Mouse (Mus musculus) midbrain, embryonic 12.5 days (tissue): ENCODE results near the gene Opcml. TPM values are rescaled to one million over a fixed set of nuclear protein-coding genes. Genes with fewer than 3 reads are reported as not detected.

ENCODE experiments used
- ATAC-seq: fragments of 200-750 bp; cut with Nextera tagmentation; 2 replicates; pipeline ENCODE4 v1.8.0; 2017; ENCODE audit warnings: low read depth, moderate TSS enrichment, moderate library complexity; ENCODE audit not compliant: low FRiP score
- H3K27ac ChIP-seq: fragments of 300-500 bp; sonication (generic); replicated peaks from 2 replicates; pipeline ENCODE4 v1.5.1; 2016; ENCODE audit warnings: mild to moderate bottlenecking
- H3K27me3 ChIP-seq: fragments of 300-500 bp; sonication (generic); 2 replicates; pipeline ENCODE4 v1.6.1; 2016; ENCODE audit warnings: mild to moderate bottlenecking
- H3K36me3 ChIP-seq: fragments of 300-500 bp; sonication (generic); 2 replicates; pipeline ENCODE4 v1.6.1; 2016
- H3K4me1 ChIP-seq: fragments of 300-500 bp; sonication (generic); 2 replicates; pipeline ENCODE4 v1.6.1; 2016
- H3K4me2 ChIP-seq: fragments of 300-500 bp; sonication (generic); replicated peaks from 2 replicates; pipeline ENCODE4 v1.6.1; 2016; ENCODE audit warnings: mild to moderate bottlenecking, moderate library complexity
- H3K4me3 ChIP-seq: fragments of 300-500 bp; sonication (generic); 2 replicates; pipeline ENCODE4 v1.5.1; 2016; ENCODE audit warnings: mild to moderate bottlenecking
- H3K9ac ChIP-seq: fragments of 300-500 bp; sonication (generic); replicated peaks from 2 replicates; pipeline ENCODE4 v1.6.1; 2016; ENCODE audit warnings: mild to moderate bottlenecking, moderate library complexity
- H3K9me3 ChIP-seq: fragments of 300-500 bp; sonication (generic); 2 replicates; pipeline ENCODE4 v1.6.1; 2016; ENCODE audit warnings: mild to moderate bottlenecking
- WGBS: fragments of 180-500 bp; shearing (Covaris S2); methylation state at CpG from one replicate; pipeline ENCODE4 v1.1.7; 2016; 5-methylcytosine and 5-hydroxymethylcytosine counted together
- microRNA-seq: library from miRNA; unstranded; fragments of <30 nt; microRNA quantifications from one replicate; pipeline ENCODE4, GENCODE M21; 2017
- polyA plus RNA-seq: library from polyadenylated mRNA; unstranded; fragments of >200 nt; fragmentation: Nextera tagmentation; extraction: Ambion mirVana; gene quantifications from 2 replicates; pipeline ENCODE4 v1.2.1, GENCODE M21; 2016

The Opcml gene
- polyA plus RNA-seq, 1 experiment from 2014 or later, result 7.0 TPM

DNA sequence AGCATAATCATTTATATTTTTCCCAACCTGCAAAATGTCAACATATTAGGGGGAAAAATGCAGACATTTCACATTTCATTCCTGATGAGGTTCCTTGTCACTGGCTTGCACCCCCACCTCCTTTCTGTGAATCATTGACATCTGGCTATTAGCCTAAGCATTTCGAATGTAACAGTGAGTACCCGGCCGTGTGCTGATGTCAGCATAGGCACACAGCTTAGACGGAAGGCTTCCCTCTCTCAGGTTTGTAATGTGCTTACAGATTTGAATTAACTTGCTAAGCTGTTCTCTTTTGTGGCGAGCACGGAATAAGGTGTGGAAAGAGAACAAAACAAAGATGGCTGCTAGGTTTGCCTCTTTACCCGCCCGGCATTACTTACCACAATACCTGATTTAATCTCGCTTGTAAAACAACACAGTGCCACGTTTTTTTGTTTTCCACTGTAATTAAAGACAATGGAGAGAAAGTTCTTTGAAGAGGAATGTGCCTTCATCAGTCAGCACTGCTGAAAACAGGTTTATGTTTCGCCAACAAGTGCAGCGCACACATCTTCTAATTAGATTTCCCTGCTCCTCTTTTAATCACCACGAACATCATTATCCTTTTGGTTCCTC lies 1121.1 kb downstream of the Opcml start:
- ATAC-seq, result no peak
- Histone ChIP-seq H3K36me3 (no peaks in the 10 kb centered on the region), H3K4me3 (no peak overlapping the region), H3K4me2 (no peak overlapping the region), H3K27ac (no peak overlapping the region), H3K9ac (no peak overlapping the region), H3K4me1 (0 out of 2 replicates have a peak, but pooled peaks cover 5% of the 10 kb centered on the region), H3K9me3 (no peaks in the 10 kb centered on the region), H3K27me3 (no peaks in the 10 kb centered on the region)
- WGBS, result 62% methylated on average over 13 of the region's 13 CpGs

DNA sequence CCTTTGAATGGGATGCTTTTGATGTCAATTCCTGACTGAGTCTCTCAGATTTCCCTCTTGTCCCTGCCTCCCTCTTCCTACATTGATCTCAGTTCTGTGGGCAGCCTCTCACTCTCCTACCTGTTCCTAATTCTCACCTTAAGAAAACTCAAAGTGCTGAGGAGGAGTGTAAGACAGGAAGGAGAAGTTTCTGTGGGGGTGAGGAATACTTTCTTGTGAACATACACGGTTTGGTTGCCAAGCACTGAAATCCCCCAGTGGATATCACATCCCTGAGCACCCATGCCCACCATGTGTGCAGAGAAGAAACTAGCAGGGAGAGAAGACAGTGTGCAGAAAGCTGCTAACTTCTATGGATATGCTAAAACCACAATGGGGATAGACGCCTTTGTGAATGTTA lies 1141.5 kb downstream of the Opcml start:
- no peak overlapping the region for H3K4me2 ChIP-seq
- no peak overlapping the region for H3K9ac ChIP-seq
- no peaks in the 10 kb centered on the region for H3K9me3 ChIP-seq
- no peak overlapping the region for H3K4me3 ChIP-seq
- no peaks in the 10 kb centered on the region for H3K27me3 ChIP-seq
- H3K36me3 ChIP-seq, result no peaks in the 10 kb centered on the region
- no peaks in the 10 kb centered on the region for H3K4me1 ChIP-seq
- 86% methylated on average over 2 of the region's 2 CpGs for WGBS
- ATAC-seq, result no peak
- H3K27ac ChIP-seq, result no peak overlapping the region

DNA sequence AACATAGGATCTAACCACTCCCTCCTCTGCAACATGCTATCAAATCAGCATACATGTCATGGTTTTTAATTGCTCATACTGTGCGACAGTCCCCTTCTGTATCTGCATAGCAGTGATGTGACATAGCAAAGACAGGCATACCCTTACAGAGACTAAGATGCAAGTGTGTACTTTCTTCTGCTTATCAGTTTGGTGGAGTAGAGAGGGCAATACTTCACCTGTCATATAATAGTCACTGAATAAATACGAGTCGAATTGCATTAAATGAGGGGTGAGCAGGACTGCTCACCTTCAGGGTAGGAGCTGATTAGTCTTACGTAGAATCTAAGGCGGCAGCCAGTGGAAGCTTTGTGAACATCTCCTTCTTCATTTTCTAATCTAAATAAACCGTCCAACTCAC lies 1146.6 kb downstream of the Opcml start:
- Histone ChIP-seq H3K9me3 (no peaks in the 10 kb centered on the region), H3K4me1 (no peaks in the 10 kb centered on the region), H3K4me2 (no peak overlapping the region), H3K27ac (no peak overlapping the region), H3K4me3 (no peak overlapping the region), H3K27me3 (no peaks in the 10 kb centered on the region), H3K9ac (no peak overlapping the region), H3K36me3 (no peaks in the 10 kb centered on the region)
- no peak for ATAC-seq
- WGBS, result 87% methylated on average over 6 of the region's 6 CpGs

DNA sequence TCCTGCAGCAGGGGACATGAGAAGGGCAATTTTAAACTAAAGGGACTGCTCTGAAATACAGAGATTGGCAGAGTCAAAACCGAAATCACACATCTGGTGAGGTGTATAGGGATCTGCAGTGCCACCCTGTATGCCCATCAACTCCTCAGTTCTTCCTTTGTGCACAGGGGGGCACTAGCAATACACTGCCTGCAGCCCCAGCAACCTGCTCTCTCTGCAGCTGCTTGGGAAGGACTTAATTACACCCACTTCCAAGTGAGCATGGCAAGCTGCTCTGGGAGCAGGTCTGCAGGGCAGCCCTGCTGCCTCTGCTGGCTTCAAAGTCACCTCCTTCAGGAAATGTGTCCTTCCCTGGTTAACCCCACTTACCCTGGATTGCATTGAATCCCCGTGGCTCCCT lies 1147.4 kb downstream of the Opcml start:
- ATAC-seq, result no peak
- WGBS, result 78% methylated on average over 2 of the region's 2 CpGs
- no peak overlapping the region for H3K27ac ChIP-seq

DNA sequence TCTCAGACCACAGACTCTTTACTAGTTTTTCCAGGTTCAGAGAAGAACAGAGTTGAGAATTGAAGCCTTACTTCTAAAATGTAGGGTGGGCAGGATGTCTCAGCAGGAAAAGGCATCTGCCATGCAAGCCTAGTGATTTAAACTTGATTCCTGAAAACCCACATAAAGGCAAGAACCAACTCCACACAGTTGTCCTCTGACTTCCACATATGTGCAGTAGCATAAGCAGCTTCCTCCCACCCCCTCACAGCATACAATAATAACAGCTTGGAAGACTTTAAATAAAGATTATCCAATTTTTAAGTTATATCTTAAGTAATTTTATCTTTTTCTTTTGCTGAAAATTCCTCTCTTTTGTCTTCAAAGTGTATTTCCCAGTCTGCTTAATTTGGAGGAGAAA lies 1150.3 kb downstream of the Opcml start:
- no peak overlapping the region for H3K27ac ChIP-seq
- H3K36me3 ChIP-seq, result no peaks in the 10 kb centered on the region
- ATAC-seq, result no peak
- H3K27me3 ChIP-seq, result no peaks in the 10 kb centered on the region
- H3K9ac ChIP-seq, result no peak overlapping the region
- H3K4me1 ChIP-seq, result no peaks in the 10 kb centered on the region
- H3K4me2 ChIP-seq, result no peak overlapping the region
- no peaks in the 10 kb centered on the region for H3K9me3 ChIP-seq
- no peak overlapping the region for H3K4me3 ChIP-seq

More for the DNA sequence above, 1147.4 kb downstream of the Opcml start:
- H3K4me3 ChIP-seq, result no peak overlapping the region
- H3K9ac ChIP-seq, result no peak overlapping the region
- no peaks in the 10 kb centered on the region for H3K4me1 ChIP-seq
- no peaks in the 10 kb centered on the region for H3K9me3 ChIP-seq
- H3K27me3 ChIP-seq, result no peaks in the 10 kb centered on the region
- H3K4me2 ChIP-seq, result no peak overlapping the region
- no peaks in the 10 kb centered on the region for H3K36me3 ChIP-seq

DNA sequence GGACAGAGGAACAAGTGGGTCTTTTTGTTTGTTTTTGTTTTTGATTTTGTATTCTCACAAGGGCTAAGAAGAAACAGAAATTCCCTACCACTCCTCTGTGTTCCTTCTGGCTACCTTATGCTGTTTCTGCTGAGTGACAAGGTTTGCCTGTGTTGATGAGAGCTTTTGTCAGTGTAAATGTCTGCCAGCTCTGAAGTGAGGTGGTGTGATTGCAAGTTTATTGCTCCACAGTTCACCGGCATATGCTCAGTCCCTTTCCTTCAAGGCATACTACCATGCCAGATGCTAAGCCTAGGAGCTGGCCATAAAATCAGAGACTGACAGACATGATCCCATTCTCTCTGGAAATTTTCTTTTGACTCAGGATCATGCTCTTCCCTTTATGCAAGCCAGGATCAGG lies 1178.9 kb downstream of the Opcml start:
- Histone ChIP-seq H3K36me3 (no peaks in the 10 kb centered on the region), H3K4me2 (no peak overlapping the region), H3K27me3 (no peaks in the 10 kb centered on the region), H3K4me3 (no peak overlapping the region), H3K9ac (no peak overlapping the region), H3K4me1 (no peaks in the 10 kb centered on the region), H3K27ac (no peak overlapping the region), H3K9me3 (no peaks in the 10 kb centered on the region)
- 100% methylated on average over 1 of the region's 1 CpGs for WGBS
- no peak for ATAC-seq

Small RNAs within 50 kb of the gene (microRNA-seq; reads per million reads assigned to microRNA genes)
- not detected for gene Gm44316
